Mouse (Mus musculus) MEL (cell line): Measurements from ENCODE around the gene Olfr95. TPM values are rescaled to one million over a fixed set of nuclear protein-coding genes. Genes with fewer than 3 reads are reported as not detected.

Experiments used
- DNase-seq: peaks from one replicate; pipeline ENCODE4 v3.0.0; 2011; ENCODE audit warnings: low read depth, low spot score
- H3K27ac ChIP-seq: 2 replicates; pipeline ENCODE4 v1.5.1; 2012; ENCODE audit warnings: low read depth, mild to moderate bottlenecking, control low read depth, low read length, moderate library complexity; ENCODE audit not compliant: control insufficient read depth
- H3K27me3 ChIP-seq, 2 experiments: fragments of 150-350 bp in 1 of 2; sonication (generic) in 1 of 2; 2 replicates each; pipeline ENCODE4 v1.6.1; 2012; ENCODE audit warnings: low read length in 2 of 2, mild to moderate bottlenecking in 2 of 2, improper control_type of control experiment in 1 of 2, moderate library complexity in 1 of 2; ENCODE audit not compliant: insufficient read depth in 2 of 2, control insufficient read depth in 1 of 2
- H3K36me3 ChIP-seq, 2 experiments: 2 replicates each; pipeline ENCODE4 v1.6.1; 2012 to 2014; ENCODE audit warnings: low read length in 2 of 2, improper control_type of control experiment in 1 of 2, inconsistent platforms in 1 of 2, mild to moderate bottlenecking in 1 of 2; ENCODE audit not compliant: insufficient read depth in 2 of 2, control insufficient read depth in 1 of 2
- H3K4me1 ChIP-seq, 2 experiments: fragments of 150-350 bp in 1 of 2; sonication (generic) in 1 of 2; 2 replicates each; pipeline ENCODE4 v1.6.1; 2012; ENCODE audit warnings: low read length in 2 of 2, improper control_type of control experiment in 1 of 2, mild to moderate bottlenecking in 1 of 2; ENCODE audit not compliant: insufficient read depth in 2 of 2, control insufficient read depth in 1 of 2
- H3K4me3 ChIP-seq, 2 experiments: fragments of 150-350 bp in 1 of 2; sonication (generic) in 1 of 2; 2 replicates each; pipeline ENCODE4 v1.5.1; 2012; ENCODE audit warnings: low read depth in 2 of 2, low read length in 2 of 2, mild to moderate bottlenecking in 2 of 2, moderate library complexity in 2 of 2, control low read depth in 1 of 2, improper control_type of control experiment in 1 of 2; ENCODE audit not compliant: control insufficient read depth in 1 of 2, insufficient read depth in 1 of 2
- H3K79me2 ChIP-seq: 2 replicates; pipeline ENCODE4 v1.6.1; 2012; ENCODE audit warnings: mild to moderate bottlenecking, low read length, moderate library complexity; ENCODE audit not compliant: control insufficient read depth, poor library complexity, insufficient read depth
- H3K9ac ChIP-seq: 2 replicates; pipeline ENCODE4 v1.6.1; 2012; ENCODE audit warnings: low read depth, mild to moderate bottlenecking, control low read depth, low read length, moderate library complexity; ENCODE audit not compliant: control insufficient read depth, poor library complexity, severe bottlenecking
- H3K9me3 ChIP-seq: fragments of 150-350 bp; sonication (generic); replicated peaks from 2 replicates; pipeline ENCODE4 v1.6.1; 2012; ENCODE audit warnings: mild to moderate bottlenecking, low read length, improper control_type of control experiment, moderate library complexity; ENCODE audit not compliant: insufficient read depth
- BHLHE40 ChIP-seq: IDR thresholded peaks from 2 replicates; pipeline ENCODE4 v1.6.1; 2012; ENCODE audit warnings: low read depth, mild to moderate bottlenecking, inconsistent platforms, low read length, improper control_type of control experiment, borderline replicate concordance
- CHD2 ChIP-seq: IDR thresholded peaks from 2 replicates; pipeline ENCODE4 v1.6.1; 2011; ENCODE audit warnings: low read length, improper control_type of control experiment
- CTCF ChIP-seq, 3 experiments: IDR thresholded peaks in 2 of 3; conservative IDR thresholded peaks in 1 of 3; 2 replicates each; pipeline ENCODE4 v1.5.1; 2011 to 2012; ENCODE audit warnings: low read length in 3 of 3, low read depth in 2 of 3, mild to moderate bottlenecking in 2 of 3, improper control_type of control experiment in 1 of 3, inconsistent platforms in 1 of 3, mixed read lengths in 1 of 3, moderate library complexity in 1 of 3; ENCODE audit not compliant: control insufficient read depth in 1 of 3, insufficient read depth in 1 of 3, poor library complexity in 1 of 3, severe bottlenecking in 1 of 3
- E2F4 ChIP-seq: IDR thresholded peaks from 2 replicates; pipeline ENCODE4 v1.6.1; 2011; ENCODE audit warnings: low read depth, low read length, improper control_type of control experiment, borderline replicate concordance
- ELF1 ChIP-seq: IDR thresholded peaks from 2 replicates; pipeline ENCODE4 v1.6.1; 2014; ENCODE audit warnings: low read depth, mild to moderate bottlenecking, inconsistent platforms, low read length, improper control_type of control experiment, moderate library complexity
- EP300 ChIP-seq, 2 experiments: IDR thresholded peaks; 2 replicates each; pipeline ENCODE4 v1.6.1; 2011; ENCODE audit warnings: improper control_type of control experiment in 2 of 2, low read length in 2 of 2, low read depth in 1 of 2, mild to moderate bottlenecking in 1 of 2
- ETS1 ChIP-seq: IDR thresholded peaks from 2 replicates; pipeline ENCODE4 v1.6.1; 2012; ENCODE audit warnings: low read depth, mild to moderate bottlenecking, inconsistent platforms, low read length, improper control_type of control experiment, moderate library complexity
- GABPA ChIP-seq: IDR thresholded peaks from 2 replicates; pipeline ENCODE4 v1.6.1; 2012; ENCODE audit warnings: low read depth, mild to moderate bottlenecking, inconsistent platforms, low read length, improper control_type of control experiment, moderate library complexity
- GATA1 ChIP-seq: IDR thresholded peaks from 2 replicates; pipeline ENCODE4 v1.6.1; 2011; ENCODE audit warnings: low read depth, low read length, improper control_type of control experiment
- JUND ChIP-seq: IDR thresholded peaks from 2 replicates; pipeline ENCODE4 v1.6.1; 2011; ENCODE audit warnings: low read depth, mild to moderate bottlenecking, improper control_type of control experiment, low read length
- KAT2A ChIP-seq: conservative IDR thresholded peaks from 2 replicates; pipeline ENCODE4 v1.6.1; 2012; ENCODE audit warnings: low read depth, low read length, improper control_type of control experiment, inconsistent platforms
- MAFK ChIP-seq: IDR thresholded peaks from 2 replicates; pipeline ENCODE4 v1.6.1; 2011; ENCODE audit warnings: low read depth, mild to moderate bottlenecking, low read length, improper control_type of control experiment, borderline replicate concordance
- MAX ChIP-seq: IDR thresholded peaks from 2 replicates; pipeline ENCODE4 v1.6.1; 2011; ENCODE audit warnings: low read length, improper control_type of control experiment
- MAZ ChIP-seq: IDR thresholded peaks from 2 replicates; pipeline ENCODE4 v1.6.1; 2012; ENCODE audit warnings: low read depth, mild to moderate bottlenecking, inconsistent platforms, low read length, improper control_type of control experiment
- MEF2A ChIP-seq: IDR thresholded peaks from 2 replicates; pipeline ENCODE4 v1.6.1; 2014; ENCODE audit warnings: low read depth, mild to moderate bottlenecking, inconsistent platforms, low read length, improper control_type of control experiment; ENCODE audit not compliant: poor library complexity, insufficient replicate concordance, severe bottlenecking; ENCODE audit errors: extremely low read depth
- MYB ChIP-seq: IDR thresholded peaks from 2 replicates; pipeline ENCODE4 v1.6.1; 2011; ENCODE audit warnings: mild to moderate bottlenecking, low read depth, low read length, improper control_type of control experiment
- MYC ChIP-seq: IDR thresholded peaks from 2 replicates; pipeline ENCODE4 v1.6.1; 2011; ENCODE audit warnings: low read depth, mild to moderate bottlenecking, low read length, improper control_type of control experiment, moderate library complexity
- NELFE ChIP-seq: IDR thresholded peaks from 2 replicates; pipeline ENCODE4 v1.6.1; 2011; ENCODE audit warnings: low read depth, low read length, improper control_type of control experiment
- NRF1 ChIP-seq: IDR thresholded peaks from 2 replicates; pipeline ENCODE4 v1.6.1; 2014; ENCODE audit warnings: low read depth, mild to moderate bottlenecking, inconsistent platforms, low read length, improper control_type of control experiment, moderate library complexity; ENCODE audit not compliant: poor library complexity, insufficient read depth, severe bottlenecking
- POLR2A ChIP-seq, 2 experiments: IDR thresholded peaks; 2 replicates each; pipeline ENCODE4 v1.6.1; 2011 to 2012; ENCODE audit warnings: low read length in 2 of 2, mild to moderate bottlenecking in 2 of 2, control low read depth in 1 of 2, improper control_type of control experiment in 1 of 2, low read depth in 1 of 2, moderate library complexity in 1 of 2; ENCODE audit not compliant: control insufficient read depth in 1 of 2, insufficient read depth in 1 of 2, poor library complexity in 1 of 2
- POLR2AphosphoS2 ChIP-seq: IDR thresholded peaks from 2 replicates; pipeline ENCODE4 v1.6.1; 2011; ENCODE audit warnings: low read length, improper control_type of control experiment
- POLR2AphosphoS5 ChIP-seq: IDR thresholded peaks from 2 replicates; pipeline ENCODE4 v1.6.1; 2012; ENCODE audit warnings: low read depth, borderline replicate concordance, mild to moderate bottlenecking, inconsistent platforms, low read length, moderate library complexity, mixed read lengths
- RAD21 ChIP-seq: IDR thresholded peaks from 2 replicates; pipeline ENCODE4 v1.6.1; 2011; ENCODE audit warnings: mild to moderate bottlenecking, low read depth, low read length, improper control_type of control experiment
- SIN3A ChIP-seq: IDR thresholded peaks from 2 replicates; pipeline ENCODE4 v1.6.1; 2012; ENCODE audit warnings: low read length, improper control_type of control experiment, inconsistent platforms
- SMC3 ChIP-seq: IDR thresholded peaks from 2 replicates; pipeline ENCODE4 v1.6.1; 2011; ENCODE audit warnings: low read depth, low read length, improper control_type of control experiment
- TAL1 ChIP-seq: IDR thresholded peaks from 2 replicates; pipeline ENCODE4 v1.6.1; 2012; ENCODE audit warnings: mild to moderate bottlenecking, inconsistent platforms, low read length, moderate library complexity, mixed read lengths
- TBP ChIP-seq: IDR thresholded peaks from 2 replicates; pipeline ENCODE4 v1.8.0; 2011; ENCODE audit warnings: low read depth, low read length, improper control_type of control experiment
- UBTF ChIP-seq: IDR thresholded peaks from 2 replicates; pipeline ENCODE4 v1.6.1; 2012; ENCODE audit warnings: low read depth, mild to moderate bottlenecking, inconsistent platforms, low read length, improper control_type of control experiment, moderate library complexity, borderline replicate concordance; ENCODE audit not compliant: insufficient read depth
- USF2 ChIP-seq, 2 experiments: IDR thresholded peaks; 2 replicates each; pipeline ENCODE4 v1.6.1; 2011 to 2012; ENCODE audit warnings: improper control_type of control experiment in 2 of 2, low read length in 2 of 2, borderline replicate concordance in 1 of 2, inconsistent platforms in 1 of 2, low read depth in 1 of 2, mild to moderate bottlenecking in 1 of 2; ENCODE audit not compliant: insufficient read depth in 1 of 2
- ZC3H11A ChIP-seq: IDR thresholded peaks from 2 replicates; pipeline ENCODE4 v1.6.1; 2012; ENCODE audit warnings: low read depth, mild to moderate bottlenecking, inconsistent platforms, low read length, improper control_type of control experiment
- ZMIZ1 ChIP-seq: IDR thresholded peaks from 2 replicates; pipeline ENCODE4 v1.6.1; 2012; ENCODE audit warnings: low read depth, mild to moderate bottlenecking, inconsistent platforms, low read length, improper control_type of control experiment, moderate library complexity
- ZNF384 ChIP-seq: IDR thresholded peaks from 2 replicates; pipeline ENCODE4 v1.6.1; 2012; ENCODE audit warnings: low read depth, mild to moderate bottlenecking, inconsistent platforms, low read length, improper control_type of control experiment
- polyA plus RNA-seq, 2 experiments: library from polyadenylated mRNA; stranded (reverse) in 1 of 2; unstranded in 1 of 2; fragments of >175 nt in 1 of 2; fragments of >200 nt in 1 of 2; gene quantifications; 2 replicates each; pipeline versions ENCODE4 v1.2.1 to v1.2.4; 2012; ENCODE audit warnings: low replicate concordance in 2 of 2, low read depth in 1 of 2; ENCODE audit not compliant: insufficient read length in 2 of 2, insufficient read depth in 1 of 2, missing spikeins in 1 of 2
- total RNA-seq: library from RNA; depleted of rRNA; stranded (reverse); fragments of 300-350 nt; gene quantifications from 2 replicates; pipeline ENCODE4 v1.2.3, GENCODE M21; 2012

The Olfr95 gene
- total and polyA plus RNA-seq, 3 experiments = not detected

DNA sequence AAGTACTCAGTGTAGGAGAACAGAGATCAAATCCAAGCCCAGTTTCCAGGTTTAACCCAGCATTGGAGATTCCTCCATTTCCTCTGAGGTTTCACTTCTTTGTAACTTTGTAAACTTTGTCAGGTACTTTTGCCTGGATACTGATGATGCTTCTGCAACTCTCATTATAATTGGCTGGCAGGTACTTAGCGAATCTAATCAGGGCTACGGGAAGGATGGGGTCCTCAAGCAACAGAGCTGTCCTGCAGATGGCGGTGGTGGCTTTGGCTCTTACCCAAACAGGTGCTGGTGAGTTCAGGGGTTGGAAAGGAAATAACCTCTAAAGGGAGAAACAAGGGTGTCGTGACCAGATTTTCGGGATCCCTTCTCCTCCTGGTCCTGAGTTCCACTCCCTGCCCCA is 33.8 kb upstream of the Olfr95 start:
- H3K4me3 ChIP-seq = peak overlapping the region; percentile 37 to 47
- H3K27ac ChIP-seq = no peak overlapping the region
- peak; percentile 77 for DNase-seq
- H3K27me3 ChIP-seq = no peaks in the 10 kb centered on the region; a peak in 1 of 4 replicates
- peaks cover 0 to 3% of the 10 kb centered on the region in 2 experiments; a peak in 1 of 4 replicates for H3K4me1 ChIP-seq
- no peaks in the 10 kb centered on the region for H3K36me3 ChIP-seq
- TF ChIP-seq RAD21 (peak; percentile 17; the same call in 1 of the 2 replicates), NELFE (no peak), UBTF (no peak), MYB (no peak), TBP (no peak), ZNF384 (no peak), KAT2A (no peak), CHD2 (peak; percentile 88), E2F4 (no peak), SMC3 (no peak), TAL1 (no peak), EP300 (IDR thresholded peaks at IDR 0.05; ENCODE audit: low read depth in 1 of 2, low read length in 2 of 2) (no peak), USF2 (IDR thresholded peaks at IDR 0.05; ENCODE audit: borderline replicate concordance in 1 of 2, insufficient read depth in 1 of 2, low read depth in 1 of 2, low read length in 2 of 2) (no peak), MAFK (no peak), GABPA (no peak), MAX (no peak), MYC (no peak), CTCF (IDR thresholded peaks at IDR 0.05 in 2 of 3, conservative IDR thresholded peaks at IDR 0.05 in 1 of 3; ENCODE audit: control insufficient read depth in 1 of 3, insufficient read depth in 1 of 3, low read depth in 2 of 3, low read length in 3 of 3, poor library complexity in 1 of 3, severe bottlenecking in 1 of 3) (peak in 2 of 3 experiments; percentile 33 to 37; a peak in 3 of 6 replicates), SIN3A (no peak), GATA1 (peak; percentile 28; the same call in 1 of the 2 replicates), JUND (no peak), NRF1 (no peak), ELF1 (no peak), ZMIZ1 (no peak), ZC3H11A (no peak), MEF2A (no peak), MAZ (no peak), ETS1 (0 out of 2 replicates have a peak, but pooled peaks have one; percentile 32), POLR2A (IDR thresholded peaks at IDR 0.05; ENCODE audit: control insufficient read depth in 1 of 2, insufficient read depth in 1 of 2, low read depth in 1 of 2, low read length in 2 of 2, poor library complexity in 1 of 2) (no peak), BHLHE40 (no peak), POLR2AphosphoS2 (no peak), POLR2AphosphoS5 (no peak)
- H3K79me2 ChIP-seq = no peaks in the 10 kb centered on the region
- peak overlapping the region; percentile 27; the same call in 1 of the 2 replicates for H3K9ac ChIP-seq
- H3K9me3 ChIP-seq = no peaks in the 10 kb centered on the region
